Mouse (Mus musculus) ES-E14 (cell line): ENCODE data around the gene Cbln3.

Experiments used
- CHD2 ChIP-seq: IDR thresholded peaks from 2 replicates; pipeline ENCODE4 v1.6.1; 2014; ENCODE audit warnings: mild to moderate bottlenecking, low read depth, low read length, inconsistent platforms
- HCFC1 ChIP-seq: IDR thresholded peaks from 2 replicates; pipeline ENCODE4 v1.6.1; 2012; ENCODE audit warnings: low read length, inconsistent platforms, borderline replicate concordance; ENCODE audit not compliant: insufficient read depth
- MAFK ChIP-seq: IDR thresholded peaks from 2 replicates; pipeline ENCODE4 v1.6.1; 2014; ENCODE audit warnings: mild to moderate bottlenecking, low read depth, low read length, inconsistent platforms; ENCODE audit not compliant: insufficient read depth
- ZC3H11A ChIP-seq: IDR thresholded peaks from 2 replicates; pipeline ENCODE4 v1.6.1; 2012; ENCODE audit warnings: low read depth, mild to moderate bottlenecking, inconsistent platforms, low read length, borderline replicate concordance
- ZNF384 ChIP-seq: IDR thresholded peaks from 2 replicates; pipeline ENCODE4 v1.6.1; 2012; ENCODE audit warnings: low read depth, low read length, inconsistent platforms

DNA sequence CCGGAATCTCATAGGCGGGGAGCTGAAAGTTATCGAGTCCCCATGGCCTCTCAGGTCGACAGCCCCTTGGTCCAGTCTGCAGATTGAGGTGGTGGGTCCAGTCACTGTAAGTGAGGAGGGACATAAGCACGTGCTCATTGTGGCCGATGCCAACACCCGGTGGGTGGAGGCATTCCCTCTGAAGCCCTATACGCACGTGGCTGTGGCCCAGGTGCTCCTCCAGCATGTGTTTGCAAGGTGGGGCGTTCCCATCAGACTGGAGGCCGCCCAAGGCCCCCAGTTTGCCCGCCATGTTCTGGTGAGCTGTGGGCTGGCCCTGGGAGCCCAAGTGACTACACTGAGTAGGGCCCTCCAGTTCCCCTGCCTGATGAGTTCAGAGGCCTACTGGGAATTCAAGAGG, 12.2 kb downstream of the Cbln3 start:
- TF ChIP-seq HCFC1 (no peak), ZC3H11A (no peak), ZNF384 (no peak), CHD2 (no peak), MAFK (no peak)
